Mouse (Mus musculus) mature B cell (primary cell): ENCODE data around the gene BC048679.

Experiments used
- in situ Hi-C: fragments of 300-500 bp; cut with MboI; formaldehyde crosslinking; loops from 2 replicates; pipeline ENCODE4 v1.14.3; 2019

BC048679 gene

DNA sequence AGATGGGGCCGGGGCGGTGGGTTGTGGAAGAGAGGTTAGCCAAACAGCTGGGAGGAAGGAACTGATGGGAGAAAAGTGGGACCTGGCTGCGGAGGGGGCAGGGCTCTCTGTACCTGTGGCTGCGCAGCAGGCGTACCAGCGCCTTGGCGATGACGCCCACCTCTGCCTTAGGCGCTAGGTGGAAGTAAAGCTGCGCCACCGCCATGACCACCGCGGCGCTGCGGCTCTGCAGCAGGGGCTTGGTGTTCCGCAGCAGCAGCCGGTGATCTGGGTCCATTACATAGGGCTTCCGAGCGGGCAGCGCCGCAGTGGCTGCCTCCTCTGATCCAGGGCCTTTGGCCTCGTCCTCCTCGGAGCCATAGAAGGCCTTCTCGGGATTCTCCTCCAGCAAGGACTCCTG is 21.2 kb downstream of the BC048679 start:
- in situ Hi-C loops = no loop called here

DNA sequence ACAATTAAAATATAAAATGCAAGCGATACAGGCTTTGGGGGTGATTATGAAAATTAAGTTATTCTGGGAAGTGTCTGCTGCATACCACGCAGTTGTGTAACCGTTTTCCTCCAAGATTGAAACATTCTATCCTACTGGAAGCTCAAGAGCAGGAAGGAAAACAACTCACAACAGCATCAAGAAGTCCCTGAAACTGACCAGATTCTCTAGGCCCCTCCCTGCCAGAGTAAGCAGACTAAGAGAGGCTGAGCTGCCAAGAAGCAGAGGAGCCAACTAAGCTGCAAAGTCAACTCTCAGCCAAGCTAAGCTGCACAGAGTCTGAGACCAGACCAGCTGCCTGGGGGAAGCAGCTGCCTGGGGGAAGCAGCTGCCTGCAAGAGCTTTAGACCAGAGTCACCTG is 22.9 kb downstream of the BC048679 start:
- in situ Hi-C loops = no loop called here

DNA sequence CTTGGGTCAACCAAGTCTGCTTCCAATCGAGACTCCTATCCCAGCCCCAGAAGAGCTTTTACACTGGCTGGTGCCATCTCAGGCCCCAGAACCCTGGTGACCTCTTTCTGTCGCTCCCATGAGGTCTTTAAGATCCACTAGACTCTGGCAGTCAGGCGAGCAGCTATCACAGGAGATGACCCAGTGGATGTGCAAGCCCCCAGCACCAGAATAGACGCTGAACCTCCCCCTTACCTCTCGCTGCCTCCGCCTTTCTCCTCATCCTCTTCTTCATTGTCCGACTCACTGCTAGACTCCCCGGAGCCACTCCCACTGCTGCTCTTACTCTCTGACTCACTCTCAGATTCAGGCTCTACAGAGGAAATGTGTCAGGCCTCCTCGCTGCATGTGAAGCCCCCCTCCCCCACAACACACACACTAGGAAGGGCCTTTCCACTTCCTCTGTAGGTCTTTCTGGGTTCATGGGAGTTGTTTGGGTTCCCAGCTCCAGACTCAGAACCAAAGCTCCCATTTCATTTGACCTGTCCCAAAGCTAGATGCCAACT is 33.1 kb downstream of the BC048679 start:
- in situ Hi-C loops = no loop called here

DNA sequence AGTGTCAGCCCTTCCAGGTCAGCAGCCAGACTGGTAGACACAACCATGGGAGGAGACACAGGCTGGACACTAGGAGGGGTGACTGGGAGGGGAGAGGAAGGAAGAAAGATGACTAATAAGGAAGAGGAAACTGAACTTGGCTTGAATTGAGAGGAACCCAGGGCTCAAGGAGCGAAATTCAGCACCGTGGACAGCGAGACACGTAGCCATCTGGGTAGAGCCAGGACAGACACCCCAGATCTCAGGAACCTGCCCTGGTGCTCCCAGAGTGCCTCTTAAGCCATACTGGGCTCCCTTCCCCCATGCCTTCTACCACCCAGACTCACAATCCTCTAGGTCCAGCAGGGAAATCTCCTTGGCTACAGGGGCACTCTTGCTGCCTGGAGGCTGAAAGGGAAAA is 34.0 kb downstream of the BC048679 start:
- in situ Hi-C loops = no loop called here

DNA sequence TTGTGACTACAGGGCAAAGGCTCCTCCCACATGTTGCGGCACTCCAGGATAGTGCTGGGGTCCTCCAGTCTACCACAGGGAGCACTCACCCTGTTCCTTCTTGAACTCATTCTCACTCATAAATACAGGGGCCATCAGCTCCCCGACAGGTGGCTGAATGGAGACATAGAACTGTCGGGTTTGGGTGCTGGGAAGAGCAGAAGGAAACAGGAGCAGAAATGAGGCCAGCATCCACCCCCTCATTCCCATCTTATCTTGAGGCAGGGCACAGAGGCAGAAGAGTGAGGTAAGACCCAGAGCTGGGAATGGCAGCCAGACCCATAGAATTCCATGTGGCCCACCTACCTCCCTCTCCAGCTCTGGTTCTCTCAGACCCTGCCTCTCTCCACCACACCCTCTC is 35.3 kb downstream of the BC048679 start:
- in situ Hi-C loops = no loop called here

DNA sequence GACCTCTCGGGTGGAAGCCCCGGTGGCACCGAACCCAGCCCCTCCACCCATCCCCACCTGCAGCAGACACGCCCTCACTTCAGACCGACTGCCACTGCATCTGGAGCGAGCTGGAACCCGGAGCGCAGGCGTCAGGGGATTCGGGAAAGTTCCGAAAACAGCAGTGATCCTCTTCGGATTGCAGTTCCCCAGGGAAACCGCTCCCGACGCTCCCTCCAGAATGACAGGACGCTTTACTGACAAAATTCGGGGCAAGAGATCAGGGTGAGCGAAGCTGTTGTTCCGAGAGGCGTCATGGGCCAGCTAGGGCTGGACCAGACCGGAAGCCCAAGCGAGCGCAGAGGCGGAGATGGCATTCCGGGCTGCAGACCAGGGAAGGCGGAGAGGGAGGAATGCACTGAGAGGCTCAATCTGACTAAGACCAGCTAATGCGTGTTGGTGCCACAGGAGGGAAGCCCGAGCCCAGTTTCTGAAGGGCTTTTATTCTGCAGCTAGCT is 42.9 kb downstream of the BC048679 start, which contains the start of gene Cpeb1:
TSS of gene Cpeb1 (minus strand) at position 311 of the 497 bp plus-strand sequence.
- in situ Hi-C loops = no loop called here

DNA sequence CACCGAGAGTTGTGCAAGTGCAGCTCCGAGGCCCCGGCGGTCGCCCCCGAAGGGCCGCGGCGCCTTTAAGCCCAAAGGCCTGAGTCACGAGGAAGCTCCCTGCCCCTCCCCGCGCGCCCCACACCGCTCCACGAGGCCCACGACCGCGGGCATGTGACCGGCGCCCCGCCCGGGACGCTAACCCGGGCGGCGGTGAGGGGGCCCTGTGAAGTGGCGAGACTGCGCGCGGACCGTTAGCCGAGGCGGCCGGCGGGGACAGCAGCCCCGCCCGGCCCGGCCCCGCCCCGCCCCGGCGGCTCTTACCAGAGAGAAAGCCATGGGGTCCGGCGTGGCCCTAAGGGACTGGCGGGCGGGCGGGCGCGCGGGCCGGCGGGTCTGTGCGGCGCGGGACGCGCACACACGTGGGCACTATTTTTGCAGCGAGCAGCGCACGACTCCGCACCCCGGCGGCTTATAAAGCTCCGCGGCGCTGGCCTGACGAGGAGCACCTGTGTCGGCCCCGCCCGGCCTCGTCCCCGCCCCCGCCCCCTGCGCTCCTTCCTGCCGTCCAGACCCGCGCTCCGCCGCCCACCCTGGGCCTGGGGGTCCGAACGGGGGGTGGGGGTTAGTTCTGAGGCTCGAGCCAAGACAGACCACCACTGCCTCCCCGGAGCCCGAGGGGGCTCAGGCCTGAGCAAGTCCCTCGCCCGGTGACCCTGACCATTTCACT is 43.6 kb downstream of the BC048679 start:
- in situ Hi-C loops = no loop called here

DNA sequence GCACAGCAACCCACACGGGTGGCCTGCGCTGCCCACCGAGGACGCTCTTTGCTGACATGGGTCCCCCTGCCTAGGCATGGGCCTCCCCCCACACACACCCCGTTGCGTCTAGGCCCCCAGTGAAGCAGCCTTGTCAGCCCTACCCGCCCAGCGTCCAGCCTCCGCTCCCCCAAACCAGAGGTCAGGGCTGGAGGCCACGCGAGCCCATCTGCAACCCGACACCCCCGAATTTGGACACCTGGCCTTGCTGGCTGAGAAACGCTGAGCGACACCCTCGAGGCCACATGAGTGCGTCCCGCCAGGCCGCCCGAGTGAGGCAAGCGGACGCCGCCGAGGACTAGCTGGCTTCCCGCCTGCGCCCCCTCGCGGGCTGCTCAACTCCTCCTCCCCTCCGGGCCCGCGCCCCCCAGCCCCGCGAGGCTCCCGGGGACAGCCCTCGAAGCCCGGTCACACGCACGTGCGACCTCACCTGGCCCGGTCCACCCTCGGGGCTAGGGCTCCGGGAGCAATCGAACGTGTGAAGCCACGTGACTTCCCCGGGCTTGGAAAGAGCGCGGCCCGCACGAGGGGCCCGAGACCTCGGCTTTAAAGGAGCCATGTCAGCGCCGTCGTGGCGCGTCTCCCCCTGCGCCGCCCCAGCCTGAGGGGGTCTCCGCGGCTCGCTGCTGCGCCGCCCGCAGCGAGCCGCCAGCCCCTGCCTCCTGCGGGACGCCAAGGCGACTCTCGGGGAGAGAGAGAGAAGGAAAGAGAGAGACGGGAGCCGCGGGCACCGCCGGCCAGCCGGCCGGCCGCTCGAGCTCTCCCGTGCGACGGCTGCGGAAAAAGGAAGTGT is 44.4 kb downstream of the BC048679 start:
- in situ Hi-C loops = no loop called here

DNA sequence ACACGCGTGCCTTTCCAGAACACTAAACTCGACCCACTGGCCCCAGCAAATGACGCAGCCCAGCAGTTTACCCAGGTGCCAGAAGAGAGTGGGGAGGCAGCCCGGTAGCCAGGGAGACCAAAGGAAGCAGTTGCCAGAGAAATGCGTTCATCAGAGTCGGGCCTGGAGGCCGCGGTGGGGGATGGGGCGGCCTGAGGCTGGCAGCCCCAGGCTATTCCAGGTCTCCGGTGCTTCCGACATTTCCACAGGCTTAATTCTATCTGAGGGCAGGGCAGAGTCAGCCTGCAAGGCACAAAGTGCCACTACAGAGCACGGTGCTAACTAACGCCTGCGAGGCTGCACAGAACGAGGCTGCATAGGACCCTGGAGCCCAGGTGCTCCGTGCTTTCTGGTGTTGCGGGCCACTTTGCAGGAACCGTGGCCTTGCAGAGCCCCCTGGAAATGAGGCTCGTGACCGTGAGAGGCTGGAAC is 45.1 kb downstream of the BC048679 start:
- in situ Hi-C loops = no loop called here
